Mouse (Mus musculus) spleen, adult 2 months (tissue): ENCODE measurements around the gene Pfkfb3.

Experiments used
- CTCF ChIP-seq: fragments of 200-500 bp; IDR thresholded peaks from 2 replicates; pipeline ENCODE4 v1.5.1; 2011; ENCODE audit warnings: mild to moderate bottlenecking, inconsistent platforms; ENCODE audit not compliant: insufficient read depth, insufficient read length, insufficient replicate concordance; ENCODE audit errors: extremely low read depth
- POLR2A ChIP-seq: fragments of 200-500 bp; IDR thresholded peaks from 2 replicates; pipeline ENCODE4 v1.6.1; 2011; ENCODE audit warnings: low read depth, low read length, inconsistent platforms

GRCm38 (mm10) chr2:11544342-11544741, 9.5 kb downstream of the Pfkfb3 start:
- TF ChIP-seq CTCF (no peak), POLR2A (no peak)
